Mouse (Mus musculus) forebrain, embryonic 11.5 days (tissue): ENCODE data around the gene Mest. TPM values are rescaled to one million over a fixed set of nuclear protein-coding genes. Genes with fewer than 3 reads are reported as not detected.
A peak's percentile ranks its signal among the peaks of the same experiment; 100 is the strongest.

ENCODE experiments used
- ATAC-seq: fragments of 200-750 bp; cut with Nextera tagmentation; replicated peaks from 2 replicates; pipeline ENCODE4 v1.8.0; 2017; ENCODE audit warnings: moderate TSS enrichment; ENCODE audit not compliant: low FRiP score
- DNase-seq: peaks from one replicate; pipeline ENCODE4 v3.0.0-alpha.2; 2017; ENCODE audit warnings: low spot score
- H3K27ac ChIP-seq: fragments of 300-500 bp; sonication (generic); 2 replicates; pipeline ENCODE4 v1.5.1; 2014; ENCODE audit warnings: low read depth, low read length
- H3K27me3 ChIP-seq: fragments of 300-500 bp; sonication (generic); 2 replicates; pipeline ENCODE4 v1.6.1; 2014; ENCODE audit warnings: mild to moderate bottlenecking, low read length, mixed read lengths; ENCODE audit not compliant: control insufficient read depth, insufficient read depth
- H3K36me3 ChIP-seq: fragments of 300-500 bp; sonication (generic); 2 replicates; pipeline ENCODE4 v1.6.1; 2014; ENCODE audit warnings: mild to moderate bottlenecking, low read length, moderate library complexity, mixed read lengths; ENCODE audit not compliant: control insufficient read depth, insufficient read depth
- H3K4me1 ChIP-seq: fragments of 300-500 bp; sonication (generic); replicated peaks from 2 replicates; pipeline ENCODE4 v1.6.1; 2014; ENCODE audit warnings: low read length, mixed read lengths; ENCODE audit not compliant: control insufficient read depth, insufficient read depth
- H3K4me2 ChIP-seq: fragments of 300-500 bp; sonication (generic); 2 replicates; pipeline ENCODE4 v1.6.1; 2014; ENCODE audit warnings: low read depth, mild to moderate bottlenecking, low read length, moderate library complexity, mixed read lengths; ENCODE audit not compliant: severe bottlenecking
- H3K4me3 ChIP-seq: fragments of 300-500 bp; sonication (generic); 2 replicates; pipeline ENCODE4 v1.5.1; 2014; ENCODE audit warnings: low read depth, low read length
- H3K9ac ChIP-seq: fragments of 300-500 bp; sonication (generic); 2 replicates; pipeline ENCODE4 v1.6.1; 2014; ENCODE audit warnings: low read length
- H3K9me3 ChIP-seq: fragments of 300-500 bp; sonication (generic); 2 replicates; pipeline ENCODE4 v1.6.1; 2016; ENCODE audit warnings: low read length, mixed read lengths; ENCODE audit not compliant: control insufficient read depth
- WGBS: fragments of 180-500 bp; shearing (Covaris S2); extraction: QIAGEN DNeasy Blood & Tissue Kit; methylation state at CpG from one replicate; pipeline ENCODE4 v1.1.7; 2014; 5-methylcytosine and 5-hydroxymethylcytosine counted together
- polyA plus RNA-seq: library from polyadenylated mRNA; unstranded; fragments of >200 nt; fragmentation: Nextera tagmentation; extraction: Ambion mirVana; gene quantifications from 2 replicates; pipeline ENCODE4 v1.2.1, GENCODE M21; 2014

Mest gene
- polyA plus RNA-seq, 1 experiment from 2014 or later, result 1,661 TPM

- WGBS, result 50% methylated on average over 20 of the region's 20 CpGs
- no peak for DNase-seq
- peak overlapping the region; percentile 82 for H3K9ac ChIP-seq
- ATAC-seq, result no peak
- H3K4me1 ChIP-seq, result peaks cover 6% of the 10 kb centered on the region; the same call in 1 of the 2 replicates
- H3K27ac ChIP-seq, result peak overlapping the region; percentile 95
- H3K36me3 ChIP-seq, result peaks cover 2% of the 10 kb centered on the region; the same call in 1 of the 2 replicates
- H3K4me2 ChIP-seq, result peak overlapping the region; percentile 52
- H3K27me3 ChIP-seq, result no peaks in the 10 kb centered on the region
- peak overlapping the region; percentile 56 for H3K4me3 ChIP-seq
- peaks cover 33% of the 10 kb centered on the region for H3K9me3 ChIP-seq
Observed at GRCm38 (mm10) chr6:30738464-30739006, 15.2 kb downstream of the Mest start.

GRCm38 (mm10) chr6:30739177-30739747, 15.9 kb downstream of the Mest start:
- H3K27ac ChIP-seq, result peak overlapping the region; percentile 95
- 44% methylated on average over 10 of the region's 10 CpGs for WGBS
- ATAC-seq (no peak), DNase-seq (peak; percentile 76)
- no peaks in the 10 kb centered on the region for H3K27me3 ChIP-seq
- peaks cover 6% of the 10 kb centered on the region; the same call in 1 of the 2 replicates for H3K4me1 ChIP-seq
- H3K4me2 ChIP-seq, result peak overlapping the region; percentile 52
- peaks cover 33% of the 10 kb centered on the region for H3K9me3 ChIP-seq
- peak overlapping the region; percentile 82 for H3K9ac ChIP-seq
- peak overlapping the region; percentile 56 for H3K4me3 ChIP-seq
- peaks cover 4% of the 10 kb centered on the region; the same call in 1 of the 2 replicates for H3K36me3 ChIP-seq

- Histone ChIP-seq H3K4me2 (no peak overlapping the region), H3K9ac (no peak overlapping the region), H3K9me3 (peaks cover 1% of the 10 kb centered on the region; the same call in 1 of the 2 replicates), H3K4me1 (peaks cover 4% of the 10 kb centered on the region; the same call in 1 of the 2 replicates), H3K36me3 (peaks cover 12% of the 10 kb centered on the region; the same call in 1 of the 2 replicates), H3K27me3 (no peaks in the 10 kb centered on the region), H3K27ac (no peak overlapping the region), H3K4me3 (no peak overlapping the region)
- 84% methylated on average over 10 of the region's 10 CpGs for WGBS
- ATAC-seq (no peak), DNase-seq (no peak)
Observed at GRCm38 (mm10) chr6:30744846-30745245, 21.5 kb downstream of the Mest start.

- no peak for ATAC-seq
Observed at GRCm38 (mm10) chr6:30745591-30745990, 22.2 kb downstream of the Mest start.

GRCm38 (mm10) chr6:30747631-30748357, 24.4 kb downstream of the Mest start:
- H3K4me2 ChIP-seq, result no peak overlapping the region
- H3K9me3 ChIP-seq, result no peaks in the 10 kb centered on the region
- H3K4me3 ChIP-seq, result no peak overlapping the region
- H3K27ac ChIP-seq, result no peak overlapping the region
- H3K27me3 ChIP-seq, result no peaks in the 10 kb centered on the region
- DNase-seq, result no peak
- WGBS, result 76% methylated on average over 7 of the region's 7 CpGs
- no peaks in the 10 kb centered on the region for H3K4me1 ChIP-seq
- peaks cover 12% of the 10 kb centered on the region; the same call in 1 of the 2 replicates for H3K36me3 ChIP-seq
- ATAC-seq, result no peak
- H3K9ac ChIP-seq, result no peak overlapping the region

More at GRCm38 (mm10) chr6:30745591-30745990, 22.2 kb downstream of the Mest start:
- no peak overlapping the region for H3K4me3 ChIP-seq
- H3K9me3 ChIP-seq, result no peaks in the 10 kb centered on the region
- H3K9ac ChIP-seq, result no peak overlapping the region
- H3K4me1 ChIP-seq, result peaks cover 1% of the 10 kb centered on the region; the same call in 1 of the 2 replicates
- peaks cover 12% of the 10 kb centered on the region; the same call in 1 of the 2 replicates for H3K36me3 ChIP-seq
- DNase-seq, result no peak
- H3K27ac ChIP-seq, result no peak overlapping the region
- WGBS, result 76% methylated on average over 7 of the region's 7 CpGs
- no peak overlapping the region for H3K4me2 ChIP-seq
- no peaks in the 10 kb centered on the region for H3K27me3 ChIP-seq

GRCm38 (mm10) chr6:30748358-30748910, 25.1 kb downstream of the Mest start:
- no peak for DNase-seq
- Histone ChIP-seq H3K27me3 (no peaks in the 10 kb centered on the region), H3K9ac (no peak overlapping the region), H3K36me3 (peaks cover 10% of the 10 kb centered on the region; the same call in 1 of the 2 replicates), H3K9me3 (no peaks in the 10 kb centered on the region), H3K4me2 (no peak overlapping the region), H3K4me3 (no peak overlapping the region), H3K4me1 (no peaks in the 10 kb centered on the region), H3K27ac (no peak overlapping the region)
- 79% methylated on average over 6 of the region's 6 CpGs for WGBS
- no peak for ATAC-seq

- Histone ChIP-seq H3K4me3 (no peak overlapping the region), H3K9me3 (no peaks in the 10 kb centered on the region), H3K4me1 (no peaks in the 10 kb centered on the region), H3K27ac (no peak overlapping the region), H3K36me3 (peaks cover 8% of the 10 kb centered on the region; the same call in 1 of the 2 replicates), H3K9ac (no peak overlapping the region), H3K4me2 (no peak overlapping the region), H3K27me3 (no peaks in the 10 kb centered on the region)
- ATAC-seq, result 0 out of 2 replicates have a peak, but pooled peaks have one; percentile 46
- DNase-seq, result no peak
- 51% methylated on average over 2 of the region's 2 CpGs for WGBS
Observed at GRCm38 (mm10) chr6:30749042-30749689, 25.8 kb downstream of the Mest start.

- Histone ChIP-seq H3K4me1 (no peaks in the 10 kb centered on the region), H3K9ac (no peak overlapping the region), H3K4me2 (no peak overlapping the region), H3K4me3 (no peak overlapping the region), H3K27me3 (no peaks in the 10 kb centered on the region), H3K27ac (no peak overlapping the region), H3K9me3 (no peaks in the 10 kb centered on the region), H3K36me3 (peaks cover 8% of the 10 kb centered on the region; the same call in 1 of the 2 replicates)
- no peak for DNase-seq
- 67% methylated on average over 1 of the region's 1 CpGs for WGBS
- peak; percentile 53; the same call in 1 of the 2 replicates for ATAC-seq
Observed at GRCm38 (mm10) chr6:30749892-30750291, 26.5 kb downstream of the Mest start.
